Mouse (Mus musculus): Measurements from ENCODE around the gene A730009L09Rik. TPM values are rescaled to one million over a fixed set of nuclear protein-coding genes. Genes with fewer than 3 reads are reported as not detected.

Gene A730009L09Rik
- not detected for polyA plus RNA-seq (2014; fragmentation: Illumina TruSeq; extraction: RNeasy Lipid Tissue Mini Kit (QIAGEN cat#74804); ENCODE audit: low read depth, low replicate concordance)

GRCm38 (mm10) chr16:84514821-84515220 lies at the start of gene A730009L09Rik:
Gene A730009L09Rik (plus strand): TSS chr16:84515121.

Other genes with a start within 250 kb of the A730009L09Rik start
- gene Mrpl39, start 220.6 kb downstream of the A730009L09Rik start, polyA plus RNA-seq (2014; fragmentation: Illumina TruSeq; extraction: RNeasy Lipid Tissue Mini Kit (QIAGEN cat#74804); ENCODE audit: low read depth, low replicate concordance) = 34.6 TPM